Mouse (Mus musculus): Measurements from ENCODE around the gene Cyp46a1.

GRCm38 (mm10) chr12:108386476-108387232 is 52.5 kb downstream of the Cyp46a1 start:
- TF ChIP-seq CTCF (IDR thresholded peaks at IDR 0.05; ENCODE audit: borderline replicate concordance, insufficient read depth, low read length) (no peak), POLR2A (IDR thresholded peaks at IDR 0.05; ENCODE audit: low read depth, low read length) (no peak)

All from embryonic fibroblast, embryonic 13.5 days (primary cell).